Mouse (Mus musculus): Measurements from ENCODE around the gene Eya2.
A peak's percentile ranks its signal among the peaks of the same experiment; 100 is the strongest.

Gene Eya2

GRCm38 (mm10) chr2:165595676-165596070 is 841 bp downstream of the Eya2 start:
- no peak for DNase-seq

GRCm38 (mm10) chr2:165596141-165596540 is 1.3 kb downstream of the Eya2 start:
- no peak for DNase-seq

DNA sequence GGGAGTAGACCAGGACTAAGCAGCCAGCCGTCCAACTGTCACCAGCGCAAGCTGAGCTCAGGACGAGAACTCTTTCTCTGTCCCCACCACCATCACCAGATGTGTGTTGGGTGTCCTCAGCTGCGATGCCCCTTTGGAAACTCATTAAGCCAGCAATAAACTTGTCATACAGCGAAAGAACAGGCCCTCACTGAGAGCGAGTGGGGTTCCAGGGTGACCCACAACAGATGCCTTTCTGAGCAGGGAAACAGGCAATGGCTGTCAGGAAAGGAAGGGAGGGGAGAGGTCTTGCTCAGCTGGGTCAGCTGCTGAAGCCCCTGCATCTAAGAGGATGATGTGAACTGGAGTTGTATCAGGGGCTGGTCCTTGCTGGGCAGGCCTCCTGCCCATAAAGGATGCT is 2.7 kb downstream of the Eya2 start:
- DNase-seq, result no peak

- DNase-seq, result no peak
Observed at GRCm38 (mm10) chr2:165598139-165598538, 3.3 kb downstream of the Eya2 start.

- DNase-seq, result no peak
Observed at GRCm38 (mm10) chr2:165599566-165599965, 4.7 kb downstream of the Eya2 start.

DNA sequence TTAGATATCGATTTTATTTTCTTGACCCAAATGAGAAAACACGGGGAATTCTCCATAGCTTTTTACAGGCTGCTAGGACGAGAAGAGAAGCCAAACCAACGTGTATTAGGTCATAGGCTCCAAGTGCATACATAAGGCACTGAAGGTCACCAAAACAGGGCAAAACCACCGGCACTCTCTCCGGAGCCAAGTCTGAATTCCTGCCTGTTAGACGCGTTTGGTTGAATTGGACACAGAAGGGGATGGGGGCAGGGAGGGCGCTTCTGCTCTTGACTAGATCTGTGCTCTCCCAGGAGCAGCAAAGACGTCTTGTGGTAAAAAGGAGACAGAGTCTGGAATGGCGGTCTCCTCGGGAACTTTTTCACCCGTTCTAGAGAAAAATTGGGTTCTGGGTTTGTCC is 6.1 kb downstream of the Eya2 start:
- DNase-seq, result no peak

GRCm38 (mm10) chr2:165601605-165602004 is 6.8 kb downstream of the Eya2 start:
- DNase-seq, result no peak

DNA sequence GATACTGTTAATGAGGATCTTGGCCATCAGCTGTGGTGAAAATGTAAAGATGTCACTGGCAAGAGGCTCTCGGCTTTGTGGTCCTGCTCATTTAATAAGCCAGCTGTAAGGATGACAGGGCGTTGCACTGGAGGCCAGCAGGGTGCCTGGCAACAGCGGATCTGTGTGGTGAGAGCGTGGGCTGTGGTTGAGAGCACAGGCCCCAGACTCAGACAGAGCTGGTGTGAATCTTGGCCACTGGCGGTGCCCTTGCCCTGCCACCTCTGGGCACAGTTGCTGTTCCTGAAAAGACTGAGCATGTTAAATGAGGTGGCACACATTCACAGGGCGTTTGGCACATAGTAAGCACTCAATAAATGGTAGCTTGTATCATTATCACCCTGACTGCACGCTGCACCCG is 8.9 kb downstream of the Eya2 start:
- DNase-seq, result no peak

- no peak for DNase-seq
Observed at GRCm38 (mm10) chr2:165611551-165612253, 16.9 kb downstream of the Eya2 start.

- no peak for DNase-seq
Observed at GRCm38 (mm10) chr2:165613741-165614339, 19.0 kb downstream of the Eya2 start.

DNA sequence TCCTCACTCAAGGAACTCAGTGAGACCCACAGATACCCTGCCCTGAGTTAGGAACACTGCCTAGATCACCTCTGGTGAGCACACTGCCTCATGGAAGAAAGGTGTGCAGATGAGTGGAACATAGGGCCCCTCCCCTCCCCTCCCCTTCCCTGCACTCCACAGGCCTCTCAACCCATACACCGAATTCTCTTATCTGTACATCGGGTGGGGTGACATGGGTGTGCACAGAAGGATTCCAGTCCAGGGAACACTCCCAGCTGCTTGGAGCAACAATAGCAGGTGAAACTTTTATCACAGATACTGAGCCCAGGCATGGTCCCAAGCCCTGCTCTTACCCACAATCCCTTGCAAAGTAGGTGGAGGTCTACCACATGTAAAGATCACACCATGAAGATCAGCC is 26.7 kb downstream of the Eya2 start:
- DNase-seq, result no peak

DNA sequence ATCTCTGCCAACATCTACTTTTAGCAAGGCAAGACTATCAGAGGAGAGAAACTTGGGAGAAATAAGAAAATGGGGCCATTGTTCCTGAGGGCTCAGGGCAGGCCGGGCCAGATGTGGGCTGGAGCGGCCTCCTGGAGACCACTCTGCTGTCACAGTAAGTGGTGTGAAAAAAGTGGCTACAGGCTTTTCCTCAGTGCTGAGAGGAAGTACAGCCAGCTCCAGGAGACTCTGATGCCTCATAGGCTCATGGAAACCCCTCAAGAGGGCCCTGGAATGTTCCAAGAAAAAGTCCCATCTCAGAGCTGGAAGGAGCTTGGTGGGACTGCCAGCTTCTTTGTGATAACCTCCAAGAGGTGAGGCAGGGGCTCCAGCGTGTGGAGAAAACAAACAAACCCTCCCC is 27.8 kb downstream of the Eya2 start:
- DNase-seq, result no peak

DNA sequence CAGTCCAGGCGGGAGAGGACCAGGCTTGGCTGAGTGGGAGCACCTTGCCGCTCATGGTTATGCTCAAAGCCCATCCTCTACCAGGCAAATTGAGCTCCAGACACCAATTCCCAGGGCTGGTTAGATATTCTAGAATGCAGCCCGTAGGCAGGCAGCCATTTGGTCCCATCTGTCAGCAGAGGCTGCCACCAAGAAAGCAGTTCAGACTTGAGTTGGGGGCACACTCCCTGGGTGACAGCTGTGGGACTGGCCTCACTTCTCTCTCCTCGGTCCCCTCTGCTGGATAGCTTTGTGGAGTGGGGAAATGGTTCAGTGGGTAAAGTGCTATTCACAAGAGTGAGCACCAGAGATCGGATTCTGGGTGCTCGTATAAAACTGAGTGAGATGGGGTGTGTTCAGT is 32.0 kb downstream of the Eya2 start:
- no peak for DNase-seq

- DNase-seq, result peak; percentile 43
Observed at GRCm38 (mm10) chr2:165627974-165628373, 33.1 kb downstream of the Eya2 start.

GRCm38 (mm10) chr2:165629900-165630299 is 35.1 kb downstream of the Eya2 start:
- DNase-seq, result no peak

DNA sequence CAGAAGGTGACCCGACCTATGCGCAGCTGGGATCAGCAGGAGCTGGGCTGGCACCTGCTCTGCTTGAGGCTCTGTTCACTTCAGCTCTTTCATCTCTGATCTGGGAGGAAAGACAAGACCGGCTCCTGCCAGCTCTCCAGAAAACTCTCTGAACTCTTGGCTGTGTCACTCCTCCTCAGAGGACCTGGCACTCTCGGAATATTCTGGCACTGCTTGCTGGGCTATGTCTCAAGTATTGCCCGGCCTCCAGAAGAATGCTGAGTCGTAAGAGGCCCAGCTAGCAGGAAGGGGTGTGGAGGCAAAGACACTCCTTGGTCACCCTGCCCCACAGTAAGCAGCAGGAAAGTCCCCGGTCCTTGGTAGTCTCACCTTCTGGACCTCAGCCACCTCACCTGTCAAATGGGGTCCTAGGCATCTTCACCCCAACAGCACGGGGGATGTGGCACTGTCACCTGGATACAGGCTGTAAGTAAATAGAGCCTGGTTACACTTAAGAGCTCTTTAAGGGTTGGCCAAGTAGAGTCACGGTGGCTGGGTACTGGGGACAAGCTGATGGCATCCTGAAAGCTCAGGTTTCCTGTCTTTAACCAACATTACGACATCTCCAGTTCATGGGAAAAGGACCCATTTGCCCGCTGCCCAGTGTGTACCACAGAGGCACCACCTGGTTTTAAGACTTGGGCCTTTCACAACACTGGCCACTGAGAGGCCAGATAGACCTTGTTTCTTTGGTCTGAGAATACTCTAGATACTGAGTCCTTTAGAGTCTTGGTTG is 38.4 kb downstream of the Eya2 start:
- no peak for DNase-seq

GRCm38 (mm10) chr2:165634481-165634880 is 39.6 kb downstream of the Eya2 start:
- DNase-seq, result no peak

- no peak for DNase-seq
Observed at GRCm38 (mm10) chr2:165639075-165639755, 44.4 kb downstream of the Eya2 start.

- no peak for DNase-seq
Observed at GRCm38 (mm10) chr2:165641909-165642505, 47.2 kb downstream of the Eya2 start.

GRCm38 (mm10) chr2:165643596-165643995 is 48.8 kb downstream of the Eya2 start:
- no peak for DNase-seq

GRCm38 (mm10) chr2:165644057-165644456 is 49.2 kb downstream of the Eya2 start:
- DNase-seq, result no peak

DNA sequence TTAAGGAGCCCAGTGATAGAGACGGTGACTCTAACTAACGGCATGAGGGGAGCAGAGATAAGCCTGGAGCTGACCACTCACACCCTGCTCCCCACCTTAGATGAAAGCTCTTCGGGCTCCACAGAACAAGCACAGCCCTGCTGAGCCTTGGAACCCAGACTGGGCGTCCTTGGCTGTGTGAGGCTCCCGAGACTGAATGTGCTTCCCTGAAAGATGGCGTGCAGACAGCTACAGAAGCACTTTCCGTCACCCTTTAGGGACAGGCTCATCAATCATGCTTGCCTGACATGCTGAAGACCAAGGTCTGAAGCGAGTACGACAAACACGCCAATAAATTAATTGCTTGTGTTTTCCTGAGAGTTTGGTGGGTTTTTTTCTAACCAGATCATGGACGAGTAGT is 56.2 kb downstream of the Eya2 start:
- no peak for DNase-seq

GRCm38 (mm10) chr2:165652281-165652680 is 57.4 kb downstream of the Eya2 start:
- no peak for DNase-seq

All from thymus, postnatal 4 days (tissue).